Mouse (Mus musculus): ENCODE data around the gene Itgb3. TPM values are rescaled to one million over a fixed set of nuclear protein-coding genes. Genes with fewer than 3 reads are reported as not detected.
A peak's percentile ranks its signal among the peaks of the same experiment; 100 is the strongest.

Gene Itgb3
- polyA plus RNA-seq, 1 experiment = 25.6 TPM

DNA sequence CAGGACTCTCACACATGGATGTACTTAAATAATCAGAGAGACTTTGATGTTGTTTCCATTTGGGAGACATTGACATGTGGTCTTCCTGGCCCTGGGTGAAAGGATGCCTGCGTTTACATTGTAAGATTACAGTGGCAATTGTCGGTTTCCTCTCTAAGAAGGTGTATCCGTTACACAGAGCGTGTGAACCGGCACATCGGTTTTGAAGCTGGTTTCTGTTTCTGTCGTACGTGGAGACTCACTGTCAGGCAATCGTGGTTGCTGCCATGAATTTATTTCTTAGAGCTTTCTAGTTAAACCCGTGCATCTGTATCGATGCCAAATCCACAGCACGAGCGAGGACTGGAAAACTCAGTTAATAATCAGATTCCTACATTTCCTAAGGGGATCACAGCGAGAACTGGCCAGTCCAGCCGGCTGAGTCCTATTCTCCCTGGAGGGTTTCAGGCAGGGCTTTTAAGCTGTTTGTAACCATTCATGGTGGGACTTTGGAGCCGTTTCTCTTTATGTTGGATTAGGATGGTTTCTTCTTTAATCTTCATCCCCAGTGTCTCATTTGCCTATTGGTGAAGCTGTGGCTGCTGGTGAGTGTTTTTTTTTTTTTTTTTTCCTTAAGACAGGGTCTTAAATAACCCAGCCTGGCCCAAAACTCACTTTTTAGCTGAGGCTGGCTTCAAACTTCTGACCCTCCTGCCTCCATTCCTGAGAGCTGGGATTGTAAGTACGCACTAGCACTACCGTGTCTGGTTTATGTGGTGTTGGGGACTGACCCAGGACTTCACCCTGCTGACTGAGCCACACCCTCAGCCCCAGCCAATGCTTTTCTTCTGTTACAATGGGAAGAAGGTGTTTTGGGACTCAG is 26.1 kb upstream of the Itgb3 start:
- Histone ChIP-seq H3K27ac (ENCODE audit: insufficient read depth, low read length) (peak overlapping the region; percentile 76), H3K4me3 (ENCODE audit: extremely low read depth, insufficient read depth, insufficient read length) (peak overlapping the region; percentile 65), H3K36me3 (ENCODE audit: control insufficient read depth, insufficient read depth, low read length) (no peaks in the 10 kb centered on the region), H3K4me1 (ENCODE audit: control insufficient read depth, insufficient read depth, insufficient read length) (peaks cover 4% of the 10 kb centered on the region; the same call in 1 of the 2 replicates), H3K27me3 (ENCODE audit: control insufficient read depth, insufficient read depth, low read length) (no peaks in the 10 kb centered on the region)
- TF ChIP-seq POLR2A (IDR thresholded peaks at IDR 0.05; ENCODE audit: low read depth, low read length) (0 out of 2 replicates have a peak, but pooled peaks have one; percentile 7), CTCF (IDR thresholded peaks at IDR 0.05; ENCODE audit: extremely low read depth, insufficient read depth, insufficient read length, insufficient replicate concordance) (no peak)
- DNase-seq (ENCODE audit: low read depth in 1 of 2, low spot score in 2 of 2) = peak; percentile 55 to 60
- 4% methylated on average over 18 of the region's 18 CpGs for WGBS

DNA sequence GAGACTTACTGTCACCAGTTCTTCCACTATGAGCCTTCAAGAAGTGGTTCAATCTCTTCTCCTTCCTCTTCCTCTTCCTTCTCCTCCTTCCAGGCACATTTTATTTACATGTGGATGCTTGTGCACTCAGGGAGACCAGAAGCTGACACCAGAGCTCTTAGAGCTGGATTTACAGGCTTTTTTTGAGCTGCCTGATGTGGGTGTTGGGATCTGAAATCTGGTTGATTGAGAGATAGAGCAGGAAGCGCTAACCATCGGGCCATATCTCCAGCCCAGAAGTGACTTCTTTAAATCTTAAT is 25.5 kb upstream of the Itgb3 start:
- Histone ChIP-seq H3K4me3 (ENCODE audit: extremely low read depth, insufficient read depth, insufficient read length) (peak overlapping the region; percentile 35), H3K27ac (ENCODE audit: insufficient read depth, low read length) (peak overlapping the region; percentile 76), H3K4me1 (ENCODE audit: control insufficient read depth, insufficient read depth, insufficient read length) (peaks cover 4% of the 10 kb centered on the region; the same call in 1 of the 2 replicates), H3K36me3 (ENCODE audit: control insufficient read depth, insufficient read depth, low read length) (no peaks in the 10 kb centered on the region), H3K27me3 (ENCODE audit: control insufficient read depth, insufficient read depth, low read length) (no peaks in the 10 kb centered on the region)
- 16% methylated on average over 2 of the region's 2 CpGs for WGBS
- TF ChIP-seq CTCF (IDR thresholded peaks at IDR 0.05; ENCODE audit: extremely low read depth, insufficient read depth, insufficient read length, insufficient replicate concordance) = no peak
- DNase-seq (ENCODE audit: low read depth in 1 of 2, low spot score in 2 of 2) = no peak

DNA sequence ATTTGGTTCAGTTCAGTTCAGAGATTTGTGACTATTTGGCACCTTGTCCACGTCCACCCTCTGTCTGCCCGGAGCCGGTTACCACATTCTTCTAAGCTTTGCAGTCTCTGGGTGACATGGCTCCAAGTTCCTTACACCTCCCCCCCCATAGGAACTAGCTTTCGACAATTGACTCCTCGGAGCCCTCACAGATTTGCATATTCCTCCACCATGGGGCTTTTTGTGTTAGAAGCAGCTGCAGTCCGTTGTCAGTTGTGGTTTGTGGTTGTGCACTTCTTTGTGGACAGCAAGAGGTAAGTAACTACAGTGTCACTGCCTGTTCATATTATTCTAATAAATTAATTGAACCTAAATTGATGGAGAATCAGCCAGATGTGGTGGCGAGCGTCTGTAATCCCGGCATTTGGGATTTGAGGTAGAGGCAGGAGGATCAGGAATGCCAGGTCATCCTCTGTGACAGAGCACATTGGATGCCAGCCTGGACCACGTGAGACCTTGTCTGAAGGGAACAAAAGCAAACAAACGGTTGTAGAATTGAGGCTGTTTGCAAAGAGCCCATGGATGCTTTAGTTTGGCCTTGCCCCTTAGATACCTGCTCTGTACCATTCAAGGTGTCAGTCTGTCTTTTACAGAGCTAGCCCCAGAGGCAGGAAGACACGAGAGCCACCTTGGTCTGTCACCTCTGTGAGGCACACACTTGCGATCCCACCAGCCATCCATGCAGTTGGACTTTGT is 25.0 kb upstream of the Itgb3 start:
- Histone ChIP-seq H3K4me1 (ENCODE audit: control insufficient read depth, insufficient read depth, insufficient read length) (peaks cover 4% of the 10 kb centered on the region; the same call in 1 of the 2 replicates), H3K36me3 (ENCODE audit: control insufficient read depth, insufficient read depth, low read length) (no peaks in the 10 kb centered on the region), H3K27ac (ENCODE audit: insufficient read depth, low read length) (peak overlapping the region; percentile 76), H3K4me3 (ENCODE audit: extremely low read depth, insufficient read depth, insufficient read length) (peak overlapping the region; percentile 33; the same call in 1 of the 2 replicates), H3K27me3 (ENCODE audit: control insufficient read depth, insufficient read depth, low read length) (no peaks in the 10 kb centered on the region)
- peak; percentile 49 to 74 for DNase-seq (ENCODE audit: low read depth in 1 of 2, low spot score in 2 of 2)
- TF ChIP-seq CTCF (IDR thresholded peaks at IDR 0.05; ENCODE audit: extremely low read depth, insufficient read depth, insufficient read length, insufficient replicate concordance) (no peak), POLR2A (IDR thresholded peaks at IDR 0.05; ENCODE audit: low read depth, low read length) (no peak)
- 20% methylated on average over 13 of the region's 13 CpGs for WGBS

DNA sequence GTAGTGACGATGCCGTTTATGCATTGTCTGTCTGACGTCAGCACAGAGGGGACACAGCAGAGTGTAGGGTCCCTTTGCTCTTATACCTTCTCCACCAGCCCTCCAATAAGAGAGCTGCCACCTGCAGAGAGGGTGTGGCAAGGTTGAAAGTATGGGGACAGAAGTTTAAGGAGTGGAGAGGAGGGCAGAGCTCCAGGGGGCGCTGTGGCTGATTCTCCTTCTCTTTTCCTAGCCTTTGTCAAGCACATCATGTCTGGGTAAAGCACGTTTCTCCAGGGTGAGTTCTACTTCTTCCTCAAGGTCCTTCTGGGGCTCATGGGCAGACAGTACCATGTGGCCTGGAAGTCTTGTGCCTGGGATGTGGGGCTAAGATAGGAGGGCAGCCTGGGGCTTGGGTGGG is 22.3 kb upstream of the Itgb3 start:
- H3K4me3 ChIP-seq (ENCODE audit: extremely low read depth, insufficient read depth, insufficient read length) = no peak overlapping the region
- WGBS = 90% methylated on average over 5 of the region's 5 CpGs
- no peak overlapping the region for H3K27ac ChIP-seq (ENCODE audit: insufficient read depth, low read length)
- TF ChIP-seq POLR2A (IDR thresholded peaks at IDR 0.05; ENCODE audit: low read depth, low read length) (no peak), CTCF (IDR thresholded peaks at IDR 0.05; ENCODE audit: extremely low read depth, insufficient read depth, insufficient read length, insufficient replicate concordance) (no peak)
- H3K27me3 ChIP-seq (ENCODE audit: control insufficient read depth, insufficient read depth, low read length) = no peaks in the 10 kb centered on the region
- DNase-seq (ENCODE audit: low read depth in 1 of 2, low spot score in 2 of 2) = no peak
- H3K36me3 ChIP-seq (ENCODE audit: control insufficient read depth, insufficient read depth, low read length) = no peaks in the 10 kb centered on the region
- H3K4me1 ChIP-seq (ENCODE audit: control insufficient read depth, insufficient read depth, insufficient read length) = peaks cover 4% of the 10 kb centered on the region; the same call in 1 of the 2 replicates

DNA sequence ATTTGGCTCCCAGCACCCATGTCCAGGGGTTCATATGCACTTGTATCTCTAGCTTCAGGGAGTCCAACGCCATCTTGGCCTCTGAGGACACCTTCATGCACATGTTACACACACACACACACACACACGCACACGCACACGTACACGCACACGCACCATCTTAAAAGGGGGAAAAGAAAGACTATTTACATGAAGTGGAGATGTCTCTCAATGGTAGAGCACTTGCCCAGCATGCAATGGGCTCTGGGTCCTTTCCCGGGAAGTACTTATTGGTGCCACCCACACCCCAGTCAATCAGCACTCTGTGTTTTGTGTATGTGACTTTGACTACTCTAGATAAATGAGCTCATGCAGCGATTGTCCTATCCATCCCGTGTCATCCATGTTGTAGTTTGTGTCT is 19.9 kb upstream of the Itgb3 start:
- Histone ChIP-seq H3K36me3 (ENCODE audit: control insufficient read depth, insufficient read depth, low read length) (no peaks in the 10 kb centered on the region), H3K27ac (ENCODE audit: insufficient read depth, low read length) (no peak overlapping the region), H3K4me1 (ENCODE audit: control insufficient read depth, insufficient read depth, insufficient read length) (peaks cover 3% of the 10 kb centered on the region; the same call in 1 of the 2 replicates), H3K27me3 (ENCODE audit: control insufficient read depth, insufficient read depth, low read length) (no peaks in the 10 kb centered on the region), H3K4me3 (ENCODE audit: extremely low read depth, insufficient read depth, insufficient read length) (no peak overlapping the region)
- TF ChIP-seq POLR2A (IDR thresholded peaks at IDR 0.05; ENCODE audit: low read depth, low read length) = no peak
- TF ChIP-seq CTCF (IDR thresholded peaks at IDR 0.05; ENCODE audit: extremely low read depth, insufficient read depth, insufficient read length, insufficient replicate concordance) = no peak
- WGBS = 94% methylated on average over 9 of the region's 9 CpGs
- DNase-seq (ENCODE audit: low read depth in 1 of 2, low spot score in 2 of 2) = no peak

DNA sequence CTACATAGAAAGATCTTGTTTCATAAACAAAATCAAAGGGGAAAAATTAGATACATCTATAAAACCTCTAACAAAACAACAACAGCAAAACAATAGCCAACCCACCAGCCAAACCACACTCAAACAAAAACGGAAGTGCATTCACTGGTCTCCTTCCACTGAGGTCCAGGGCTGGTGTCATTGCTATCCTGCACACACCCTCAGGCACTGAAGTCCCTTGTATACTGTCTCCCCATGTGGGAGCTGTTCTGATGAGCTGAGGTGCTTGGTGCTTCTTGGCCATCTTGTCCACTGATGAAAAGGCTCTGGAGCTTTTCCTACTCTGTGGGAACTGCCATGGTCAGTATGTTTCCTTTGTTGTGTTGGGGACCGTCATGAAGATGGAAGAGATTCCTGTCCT is 19.3 kb upstream of the Itgb3 start:
- no peaks in the 10 kb centered on the region; the same call in 1 of the 2 replicates for H3K4me1 ChIP-seq (ENCODE audit: control insufficient read depth, insufficient read depth, insufficient read length)
- no peak for TF ChIP-seq CTCF (IDR thresholded peaks at IDR 0.05; ENCODE audit: extremely low read depth, insufficient read depth, insufficient read length, insufficient replicate concordance)
- no peak for TF ChIP-seq POLR2A (IDR thresholded peaks at IDR 0.05; ENCODE audit: low read depth, low read length)

More for the DNA sequence above, 19.3 kb upstream of the Itgb3 start:
- no peaks in the 10 kb centered on the region for H3K27me3 ChIP-seq (ENCODE audit: control insufficient read depth, insufficient read depth, low read length)
- no peak for DNase-seq (ENCODE audit: low read depth in 1 of 2, low spot score in 2 of 2)
- H3K27ac ChIP-seq (ENCODE audit: insufficient read depth, low read length) = no peak overlapping the region
- WGBS = 96% methylated on average over 2 of the region's 2 CpGs
- no peaks in the 10 kb centered on the region for H3K36me3 ChIP-seq (ENCODE audit: control insufficient read depth, insufficient read depth, low read length)
- no peak overlapping the region for H3K4me3 ChIP-seq (ENCODE audit: extremely low read depth, insufficient read depth, insufficient read length)

All from spleen, adult 2 months (tissue).